Mouse (Mus musculus): Measurements from ENCODE around the gene Rgcc.

The Rgcc gene

GRCm38 (mm10) chr14:79278927-79279326 lies 22.5 kb downstream of the Rgcc start:
- DNase-seq (ENCODE audit: low read depth, low spot score), result no peak

- DNase-seq (ENCODE audit: low read depth, low spot score), result no peak
Measured at GRCm38 (mm10) chr14:79277922-79278321, 23.5 kb downstream of the Rgcc start.

- no peak for DNase-seq (ENCODE audit: low read depth, low spot score)
Measured at GRCm38 (mm10) chr14:79275870-79276395, 25.5 kb downstream of the Rgcc start.

DNA sequence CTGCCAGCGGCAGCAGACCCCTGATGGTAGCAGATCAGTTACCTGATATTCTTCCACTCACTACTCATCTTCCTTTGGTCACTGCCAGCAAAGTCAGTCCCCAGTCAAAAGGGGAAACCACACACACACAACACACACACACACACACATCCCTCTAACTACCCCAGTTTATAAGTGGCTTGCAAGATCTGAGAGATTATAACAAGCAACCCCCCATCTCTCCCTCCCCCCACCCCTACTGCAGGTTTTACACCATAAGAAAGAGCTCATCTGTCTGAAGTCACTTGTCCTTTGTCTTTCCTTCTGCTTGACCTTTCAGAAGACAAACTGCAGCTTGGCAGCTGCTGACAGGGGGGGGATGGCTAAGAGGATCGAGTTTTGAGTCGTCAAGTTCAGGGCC lies 26.0 kb downstream of the Rgcc start:
- DNase-seq (ENCODE audit: low read depth, low spot score), result no peak

- no peak for DNase-seq (ENCODE audit: low read depth, low spot score)
Measured at GRCm38 (mm10) chr14:79273697-79274477, 27.6 kb downstream of the Rgcc start.

- no peak for DNase-seq (ENCODE audit: low read depth, low spot score)
Measured at GRCm38 (mm10) chr14:79272991-79273390, 28.5 kb downstream of the Rgcc start.

DNA sequence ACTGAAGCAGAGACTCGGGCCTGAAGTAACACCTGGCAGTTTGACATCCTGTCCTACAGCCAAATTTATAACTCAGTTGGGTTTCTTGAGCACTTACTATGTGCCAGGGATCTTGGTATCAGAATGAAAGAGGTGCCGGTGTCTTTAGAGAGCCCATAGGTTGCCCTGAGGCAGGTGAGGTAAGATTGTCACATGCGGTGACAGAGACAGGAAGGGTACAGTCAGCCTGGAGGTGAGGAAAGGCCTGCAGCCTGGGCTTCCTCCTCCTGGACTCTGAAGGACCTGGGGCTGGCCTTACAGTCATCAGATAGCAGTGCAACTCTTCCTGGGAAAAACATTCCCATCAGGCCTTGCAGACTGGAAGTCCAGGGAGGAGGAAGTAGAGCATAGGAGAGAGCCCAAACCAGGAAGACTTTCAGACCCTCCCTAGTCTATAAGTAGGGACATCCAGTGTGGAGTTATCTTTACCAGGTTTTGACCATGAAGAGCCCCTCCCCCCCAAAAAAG lies 29.2 kb downstream of the Rgcc start:
- DNase-seq (ENCODE audit: low read depth, low spot score), result no peak

GRCm38 (mm10) chr14:79269551-79269950 lies 31.9 kb downstream of the Rgcc start:
- no peak for DNase-seq (ENCODE audit: low read depth, low spot score)

DNA sequence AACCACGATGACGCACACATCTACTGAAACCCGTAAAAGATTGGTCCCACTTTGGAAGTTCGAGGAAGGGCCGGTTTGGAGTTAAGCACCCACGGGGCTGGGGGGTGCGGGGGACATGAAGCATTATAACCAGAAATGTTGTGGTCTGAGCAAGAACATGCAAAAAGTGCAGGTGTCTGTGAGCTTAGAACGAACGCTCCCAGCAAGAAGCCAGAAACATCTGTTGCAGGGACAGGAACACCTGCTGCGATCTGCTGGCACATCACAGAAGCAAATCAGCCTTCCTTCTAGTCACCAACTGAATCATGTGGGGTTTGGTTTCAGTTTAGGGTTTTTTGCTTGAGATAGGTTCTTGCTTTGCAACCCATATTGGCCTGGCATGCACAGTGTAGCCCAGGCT lies 33.6 kb downstream of the Rgcc start:
- peak; percentile 44 for DNase-seq (ENCODE audit: low read depth, low spot score)

GRCm38 (mm10) chr14:79267382-79267781 lies 34.1 kb downstream of the Rgcc start:
- DNase-seq (ENCODE audit: low read depth, low spot score), result no peak

DNA sequence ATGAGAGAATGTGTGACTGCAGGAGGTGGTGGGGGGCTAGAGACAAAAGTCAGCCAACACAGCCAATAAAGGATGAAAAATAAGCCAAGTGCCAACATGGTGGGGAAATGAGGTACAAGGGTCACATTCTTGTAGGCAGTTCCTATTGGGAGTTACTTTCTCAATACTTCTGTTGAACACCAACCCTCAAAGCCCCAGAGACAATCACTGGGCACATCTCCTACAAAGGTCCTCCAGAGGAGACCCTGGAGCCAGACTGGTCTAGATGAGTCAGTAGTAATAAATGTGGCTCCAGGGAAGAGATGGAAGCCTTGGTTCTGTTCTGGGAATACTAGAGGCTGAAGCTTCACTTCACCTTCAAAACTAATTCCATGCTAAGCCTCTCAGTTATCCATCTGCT lies 35.0 kb downstream of the Rgcc start:
- no peak for DNase-seq (ENCODE audit: low read depth, low spot score)

- no peak for DNase-seq (ENCODE audit: low read depth, low spot score)
Measured at GRCm38 (mm10) chr14:79265738-79266137, 35.7 kb downstream of the Rgcc start.

- no peak for DNase-seq (ENCODE audit: low read depth, low spot score)
Measured at GRCm38 (mm10) chr14:79263321-79263720, 38.1 kb downstream of the Rgcc start.

GRCm38 (mm10) chr14:79262677-79263076 lies 38.8 kb downstream of the Rgcc start:
- no peak for DNase-seq (ENCODE audit: low read depth, low spot score)

DNA sequence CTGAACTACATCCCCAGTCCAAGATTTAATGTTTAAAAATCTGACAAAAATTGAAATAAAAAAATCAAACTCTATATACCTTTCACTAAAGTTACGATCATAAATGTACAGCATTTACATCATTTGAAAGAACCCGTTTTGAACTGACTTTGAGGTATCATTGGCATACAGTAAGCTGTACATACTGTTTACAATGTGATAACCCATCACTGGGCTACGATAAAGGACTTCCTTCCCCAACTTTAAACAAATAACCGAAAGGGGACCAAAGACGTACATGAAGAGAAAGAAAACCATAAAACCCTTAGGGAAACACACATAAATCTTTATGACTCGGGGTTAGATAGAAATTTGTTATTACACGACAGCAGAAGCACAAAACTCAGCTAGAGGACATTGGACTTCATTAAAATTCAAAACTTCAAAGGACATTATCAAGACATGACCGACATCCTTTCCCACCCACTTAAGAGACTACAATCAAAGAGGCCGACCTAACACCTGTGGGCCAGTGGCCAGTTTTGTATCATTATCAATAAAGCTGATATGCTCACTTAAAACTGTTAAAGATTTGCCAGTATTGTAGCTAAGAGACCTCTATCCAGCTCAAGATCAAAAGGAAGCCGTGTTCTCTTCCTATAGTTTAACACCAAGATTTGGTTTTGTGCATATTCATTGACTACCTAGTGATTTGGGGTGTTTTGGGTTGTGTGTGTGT lies 42.2 kb downstream of the Rgcc start:
- DNase-seq (ENCODE audit: low read depth, low spot score), result no peak

GRCm38 (mm10) chr14:79256656-79257055 lies 44.8 kb downstream of the Rgcc start:
- no peak for DNase-seq (ENCODE audit: low read depth, low spot score)

DNA sequence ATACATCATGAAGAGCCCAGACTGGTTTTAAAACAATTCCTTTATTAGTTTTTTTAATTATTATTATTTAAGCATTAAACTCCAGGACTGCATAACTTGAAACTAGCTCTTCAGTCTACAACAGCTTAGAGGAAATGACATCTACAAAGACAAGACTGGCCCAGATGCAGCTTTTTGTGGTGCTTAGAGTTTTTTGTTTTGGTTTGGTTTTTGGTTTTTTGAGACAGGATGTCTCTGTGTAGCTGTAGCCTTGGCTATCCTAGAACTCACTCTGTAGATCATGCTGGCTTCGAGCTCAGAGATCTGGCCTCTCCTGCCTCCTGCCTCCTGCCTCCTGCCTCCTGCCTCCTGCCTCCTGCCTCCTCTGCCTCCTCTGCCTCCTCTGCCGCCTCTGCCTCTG lies 45.7 kb downstream of the Rgcc start:
- DNase-seq (ENCODE audit: low read depth, low spot score), result peak; percentile 29

- DNase-seq (ENCODE audit: low read depth, low spot score), result no peak
Measured at GRCm38 (mm10) chr14:79251727-79252285, 49.6 kb downstream of the Rgcc start.

DNA sequence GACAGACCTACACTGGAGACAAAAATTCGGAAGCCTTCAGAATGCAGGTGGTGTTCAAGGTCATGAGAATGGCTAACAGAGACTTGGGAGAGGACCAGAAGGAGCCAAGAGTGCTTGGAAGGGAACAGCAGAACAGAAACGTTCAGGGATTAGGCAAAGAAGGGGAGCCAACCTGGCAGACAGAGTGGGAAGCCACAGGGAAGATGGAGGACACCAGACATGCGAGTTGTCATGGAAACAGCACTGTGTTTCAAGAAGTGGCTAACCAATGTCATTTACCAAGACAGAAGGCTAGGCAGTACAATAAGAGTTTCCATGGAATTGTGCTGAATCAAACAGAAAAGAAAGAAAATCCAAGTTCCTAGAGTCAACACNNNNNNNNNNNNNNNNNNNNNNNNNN lies 56.9 kb downstream of the Rgcc start:
- no peak for DNase-seq (ENCODE audit: low read depth, low spot score)

DNA sequence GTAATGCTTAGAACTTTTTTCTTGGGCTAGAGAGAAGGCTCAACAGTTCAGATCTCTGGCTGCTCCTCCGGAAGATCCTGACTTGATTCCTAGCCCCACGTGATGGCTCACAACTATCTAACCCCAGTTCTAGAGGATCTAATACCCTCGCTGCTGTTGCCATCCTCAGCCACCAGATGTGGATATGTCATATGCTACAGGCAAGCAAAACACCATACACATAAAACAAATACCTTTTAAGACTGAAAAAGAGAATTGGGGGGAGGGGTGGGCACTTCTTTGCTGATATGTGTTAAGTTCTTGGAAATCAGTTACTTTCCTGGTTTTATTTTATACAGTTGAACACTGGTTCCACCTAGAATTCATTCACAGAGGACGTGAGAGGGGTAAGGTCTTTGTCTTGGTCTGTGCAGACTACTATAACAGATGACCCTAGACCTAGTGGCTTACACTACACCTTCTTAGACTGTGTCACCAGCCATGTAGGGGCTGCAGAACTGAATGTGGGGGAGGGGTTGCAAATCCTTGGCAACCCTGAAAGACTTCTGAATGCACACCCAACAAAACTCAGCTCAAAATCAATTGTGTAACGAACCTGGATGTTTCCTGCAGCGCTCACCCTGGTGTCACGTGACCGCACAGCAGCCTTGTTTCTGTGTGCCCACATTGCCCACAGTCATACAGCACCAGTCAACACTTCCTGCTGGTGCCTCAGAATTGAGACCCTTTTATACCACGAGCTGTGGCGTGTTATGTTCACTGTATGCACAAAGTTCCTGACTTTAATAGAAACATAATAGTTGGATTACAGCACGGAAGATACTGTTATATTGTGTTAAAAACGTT lies 58.2 kb downstream of the Rgcc start:
- peak; percentile 82 for DNase-seq (ENCODE audit: low read depth, low spot score)

DNA sequence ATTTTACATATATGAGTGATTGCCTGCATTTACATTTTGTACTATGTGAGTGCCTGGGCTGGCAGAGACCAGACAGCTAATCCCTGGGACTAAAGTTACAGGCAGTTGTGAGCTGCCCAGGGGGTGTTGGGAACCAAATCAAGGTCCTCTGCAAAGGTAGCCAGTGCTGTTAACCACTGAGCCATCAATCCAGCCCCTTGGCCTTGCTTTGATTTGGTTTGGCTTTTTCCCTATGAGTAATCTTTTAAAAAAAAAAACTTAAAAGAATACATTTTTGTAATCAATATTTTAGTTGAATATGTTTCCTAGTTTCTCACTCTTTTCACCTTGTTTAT lies 59.1 kb downstream of the Rgcc start:
- DNase-seq (ENCODE audit: low read depth, low spot score), result no peak

Measured in CD4-positive helper T cell, adult 2 months (primary cell).